Mouse (Mus musculus) liver, embryonic 14.5 days (tissue): ENCODE data around the gene Mfsd4b3. TPM values are rescaled to one million over a fixed set of nuclear protein-coding genes. Genes with fewer than 3 reads are reported as not detected.

Experiments
- ATAC-seq: fragments of 200-750 bp; cut with Nextera tagmentation; 2 replicates; pipeline ENCODE4 v1.8.0; 2017; ENCODE audit warnings: moderate number of reproducible peaks, mild to moderate bottlenecking, moderate library complexity; ENCODE audit not compliant: insufficient read depth
- DNase-seq, 3 experiments: peaks; one replicate each; pipeline ENCODE4 v3.0.0-alpha.2; 2012 to 2013; ENCODE audit warnings: low read depth in 3 of 3, low spot score in 3 of 3
- H3K27ac ChIP-seq: fragments of 300-500 bp; sonication (generic); 2 replicates; pipeline ENCODE4 v1.5.1; 2014; ENCODE audit warnings: moderate library complexity, mild to moderate bottlenecking, control low read depth, inconsistent platforms
- H3K27me3 ChIP-seq: fragments of 300-500 bp; sonication (generic); 2 replicates; pipeline ENCODE4 v1.6.1; 2014; ENCODE audit warnings: mild to moderate bottlenecking, low read length, moderate library complexity; ENCODE audit not compliant: control insufficient read depth, insufficient read depth
- H3K36me3 ChIP-seq: fragments of 300-500 bp; sonication (generic); replicated peaks from 2 replicates; pipeline ENCODE4 v1.6.1; 2014; ENCODE audit warnings: low read depth; ENCODE audit not compliant: control insufficient read depth, insufficient read depth
- H3K4me1 ChIP-seq, 2 experiments: fragments of 200-500 bp in 1 of 2; fragments of 300-500 bp in 1 of 2; sonication (generic) in 1 of 2; replicated peaks; 2 replicates each; pipeline ENCODE4 v1.6.1; 2012 to 2014; ENCODE audit warnings: antibody characterized with exemption in 1 of 2, inconsistent platforms in 1 of 2, low read length in 1 of 2; ENCODE audit not compliant: control insufficient read depth in 2 of 2, insufficient read depth in 2 of 2
- H3K4me2 ChIP-seq: fragments of 300-500 bp; sonication (generic); 2 replicates; pipeline ENCODE4 v1.6.1; 2014; ENCODE audit warnings: low read depth, mild to moderate bottlenecking, control low read depth, moderate library complexity
- H3K4me3 ChIP-seq, 2 experiments: fragments of 200-500 bp in 1 of 2; fragments of 300-500 bp in 1 of 2; sonication (generic) in 1 of 2; 2 replicates each; pipeline ENCODE4 v1.5.1; 2012 to 2014; ENCODE audit warnings: low read depth in 2 of 2, low read length in 2 of 2, mild to moderate bottlenecking in 2 of 2, control low read depth in 1 of 2, inconsistent platforms in 1 of 2, moderate library complexity in 1 of 2; ENCODE audit not compliant: insufficient read depth in 1 of 2
- H3K9ac ChIP-seq: fragments of 300-500 bp; sonication (generic); replicated peaks from 2 replicates; pipeline ENCODE4 v1.6.1; 2014; ENCODE audit warnings: mild to moderate bottlenecking, control low read depth, moderate library complexity
- H3K9me3 ChIP-seq: fragments of 300-500 bp; sonication (generic); 2 replicates; pipeline ENCODE4 v1.6.1; 2016; ENCODE audit warnings: low read length, mixed read lengths; ENCODE audit not compliant: control insufficient read depth
- CTCF ChIP-seq: IDR thresholded peaks from 2 replicates; pipeline ENCODE4 v1.5.1; 2016; ENCODE audit warnings: antibody characterized with exemption, low read depth, control low read depth
- EP300 ChIP-seq: IDR thresholded peaks from 2 replicates; pipeline ENCODE4 v1.6.1; 2016; ENCODE audit warnings: antibody characterized with exemption, low read depth
- WGBS: fragments of 180-500 bp; shearing (Covaris S2); extraction: QIAGEN DNeasy Blood & Tissue Kit; methylation state at CpG from one replicate; pipeline ENCODE4 v1.1.7; 2014; ENCODE audit not compliant: insufficient replicate concordance; 5-methylcytosine and 5-hydroxymethylcytosine counted together
- polyA plus RNA-seq, 2 experiments: library from polyadenylated mRNA; depleted of rRNA in 1 of 2; stranded (reverse) in 1 of 2; unstranded in 1 of 2; fragments of >200 nt; fragmentation: Nextera tagmentation in 1 of 2; extraction: Ambion mirVana in 1 of 2; gene quantifications; 2 replicates each; pipeline versions ENCODE4 v1.2.1 to v1.2.3; 2012 to 2014

The Mfsd4b3 gene
- polyA plus RNA-seq, 2 experiments, result 1.2 to 2.3 TPM

- H3K4me1 ChIP-seq, result no peaks in the 10 kb centered on the region
- no peak overlapping the region for H3K4me3 ChIP-seq
- H3K9me3 ChIP-seq, result no peaks in the 10 kb centered on the region
- H3K27ac ChIP-seq, result no peak overlapping the region
- no peak overlapping the region for H3K4me2 ChIP-seq
- no peaks in the 10 kb centered on the region for H3K36me3 ChIP-seq
- TF ChIP-seq EP300, result no peak
- no peak for TF ChIP-seq CTCF
- H3K27me3 ChIP-seq, result no peaks in the 10 kb centered on the region
- 65% methylated on average over 2 of the region's 2 CpGs for WGBS
- no peak for ATAC-seq
- no peak for DNase-seq
- H3K9ac ChIP-seq, result no peak overlapping the region
Observed at GRCm38 (mm10) chr10:40000746-40001145, 40.8 kb upstream of the Mfsd4b3 start.

DNA sequence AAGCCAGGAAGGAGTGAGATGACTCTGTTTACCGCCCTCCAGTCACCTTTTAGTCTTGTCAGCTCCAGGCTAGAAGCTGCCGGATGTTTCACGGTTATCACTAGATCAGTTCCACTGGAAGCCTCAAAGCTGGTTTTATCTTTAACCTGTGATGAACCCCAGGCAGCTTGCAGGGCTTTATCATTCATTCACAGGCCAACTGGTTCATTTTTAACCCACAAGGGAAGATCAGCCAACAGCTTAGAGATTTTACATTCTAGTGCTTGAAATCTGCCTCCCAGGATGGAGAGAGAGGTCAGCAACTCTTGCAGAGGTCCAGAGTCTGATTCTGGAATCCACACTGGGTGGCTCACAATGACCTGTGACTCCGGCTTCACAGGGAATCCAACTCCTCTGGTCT, 31.2 kb upstream of the Mfsd4b3 start:
- H3K27me3 ChIP-seq, result no peaks in the 10 kb centered on the region
- DNase-seq (peak; percentile 32 to 41 (median 37)), ATAC-seq (peak; percentile 65; the same call in 1 of the 2 replicates)
- no peak overlapping the region for H3K9ac ChIP-seq
- no peak overlapping the region for H3K4me2 ChIP-seq
- peak; percentile 85 for TF ChIP-seq EP300
- no peak for TF ChIP-seq CTCF
- 19% methylated on average over 4 of the region's 4 CpGs for WGBS
- peaks cover 0 to 12% of the 10 kb centered on the region in 2 experiments; a peak in 2 of 4 replicates for H3K4me1 ChIP-seq
- no peak overlapping the region for H3K27ac ChIP-seq
- H3K36me3 ChIP-seq, result no peaks in the 10 kb centered on the region
- H3K9me3 ChIP-seq, result no peaks in the 10 kb centered on the region
- H3K4me3 ChIP-seq, result no peak overlapping the region

DNA sequence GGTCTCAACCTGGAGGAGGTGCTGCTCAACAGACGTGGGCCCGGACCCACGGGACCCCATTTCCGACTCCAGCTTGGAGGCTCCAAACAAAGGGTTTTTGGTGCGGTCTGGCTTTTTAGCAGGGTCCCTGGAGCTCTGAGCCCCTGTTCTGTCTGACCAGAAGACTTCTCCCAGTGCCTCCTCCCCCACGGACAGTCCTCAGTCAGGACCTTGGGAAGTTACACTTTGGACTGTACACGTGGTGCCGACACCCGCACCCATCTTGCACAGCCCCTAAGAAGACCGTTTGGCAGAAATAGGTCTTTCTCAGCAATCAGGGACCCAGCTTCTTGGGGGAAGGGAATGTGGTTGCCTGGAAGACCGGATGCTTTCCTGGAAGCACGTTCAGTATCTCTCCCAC, 26.5 kb upstream of the Mfsd4b3 start, which contains the start of gene Mfsd4b5:
Gene Mfsd4b5, minus strand, starts transcription at position 181 of the 400 bp plus-strand sequence.
- ATAC-seq (no peak), DNase-seq (no peak)
- H3K4me3 ChIP-seq, result no peak within 1 kb of the TSS
- no peak within 1 kb of the TSS for H3K4me2 ChIP-seq
- no peaks in the 10 kb centered on the region for H3K9me3 ChIP-seq
- no peak within 1 kb of the TSS for H3K9ac ChIP-seq
- H3K27ac ChIP-seq, result no peak within 1 kb of the TSS
- no peak for TF ChIP-seq CTCF
- no peak for TF ChIP-seq EP300
- no peaks in the 10 kb centered on the region for H3K27me3 ChIP-seq
- WGBS, result 76% methylated on average over 12 of the region's 12 CpGs
- peaks cover 0 to 8% of the 10 kb centered on the region in 2 experiments; a peak in 2 of 4 replicates for H3K4me1 ChIP-seq
- no peaks in the 10 kb centered on the region for H3K36me3 ChIP-seq

- no peak overlapping the region for H3K9ac ChIP-seq
- TF ChIP-seq EP300 (no peak), CTCF (no peak)
- no peaks in the 10 kb centered on the region for H3K4me1 ChIP-seq
- H3K4me3 ChIP-seq, result no peak overlapping the region
- no peaks in the 10 kb centered on the region; the same call in 1 of the 2 replicates for H3K9me3 ChIP-seq
- ATAC-seq (no peak), DNase-seq (no peak)
- H3K4me2 ChIP-seq, result no peak overlapping the region
- H3K27me3 ChIP-seq, result no peaks in the 10 kb centered on the region
- H3K36me3 ChIP-seq, result no peaks in the 10 kb centered on the region
- WGBS, result 37% methylated on average over 5 of the region's 5 CpGs
- H3K27ac ChIP-seq, result no peak overlapping the region
Observed at GRCm38 (mm10) chr10:39982604-39983003, 22.7 kb upstream of the Mfsd4b3 start.

GRCm38 (mm10) chr10:39978231-39978630, 18.3 kb upstream of the Mfsd4b3 start:
- TF ChIP-seq CTCF (no peak), EP300 (no peak)
- Histone ChIP-seq H3K4me1 (no peaks in the 10 kb centered on the region), H3K9ac (no peak overlapping the region), H3K4me2 (no peak overlapping the region), H3K9me3 (no peaks in the 10 kb centered on the region; the same call in 1 of the 2 replicates), H3K27me3 (no peaks in the 10 kb centered on the region), H3K27ac (no peak overlapping the region), H3K36me3 (no peaks in the 10 kb centered on the region), H3K4me3 (no peak overlapping the region)
- DNase-seq, result no peak
- no peak for ATAC-seq
- 72% methylated on average over 1 of the region's 1 CpGs for WGBS
